Mouse (Mus musculus) thymus, postnatal 25 days (tissue): ENCODE results near the gene Pola2.
A peak's percentile ranks its signal among the peaks of the same experiment; 100 is the strongest.

Experiments used
- DNase-seq: peaks from one replicate; pipeline ENCODE4 v3.0.0; 2022

Pola2 gene

GRCm38 (mm10) chr19:5963883-5964562, at the start of gene Pola2:
Pola2 (minus strand) TSS chr19:5964202.
- DNase-seq: peak; percentile 93

- DNase-seq: no peak
Measured at GRCm38 (mm10) chr19:6013691-6014090, 49.7 kb upstream of the Pola2 start.

DNA sequence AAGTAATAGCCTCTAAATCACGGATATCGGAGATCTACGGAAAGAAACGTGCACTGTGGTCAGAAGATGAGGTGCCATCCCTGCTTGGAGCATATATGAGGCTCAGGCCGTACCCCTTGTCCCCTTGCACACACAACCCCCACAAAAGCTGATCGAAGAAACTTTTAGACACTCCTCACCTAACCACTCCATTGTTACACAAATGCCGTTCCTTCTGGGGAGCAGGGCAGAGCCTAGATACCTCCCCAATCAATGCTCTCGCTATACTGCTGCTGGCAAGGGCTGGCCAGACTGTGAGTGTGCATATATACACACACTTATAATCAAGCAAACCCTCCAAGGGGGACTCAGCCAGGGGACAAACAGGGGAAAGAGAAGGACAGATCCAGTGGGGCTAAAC, 45.1 kb upstream of the Pola2 start:
- DNase-seq: no peak

- no peak for DNase-seq
Measured at GRCm38 (mm10) chr19:6007013-6007412, 43.0 kb upstream of the Pola2 start.

- DNase-seq: no peak
Measured at GRCm38 (mm10) chr19:6005541-6005940, 41.5 kb upstream of the Pola2 start.

DNA sequence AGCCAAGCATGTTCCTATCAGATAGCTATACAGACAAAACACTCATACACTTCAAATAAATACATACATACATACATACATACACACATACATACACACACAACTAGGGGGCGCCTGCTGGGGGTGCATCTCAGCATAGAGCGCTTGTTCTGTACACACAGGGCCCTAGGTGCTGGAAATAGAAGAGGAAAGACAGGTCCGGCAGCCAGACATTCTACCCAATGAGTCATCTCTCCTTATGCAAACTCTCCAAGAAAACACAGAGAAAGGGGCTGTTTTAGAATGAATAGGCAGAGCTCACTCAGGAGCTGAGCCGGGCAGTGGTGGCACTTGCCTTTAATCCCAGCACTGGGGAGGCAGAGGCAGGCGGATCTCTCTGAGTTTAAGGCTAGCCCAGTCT, 36.0 kb upstream of the Pola2 start:
- DNase-seq: no peak

GRCm38 (mm10) chr19:5998180-5998579, 34.2 kb upstream of the Pola2 start:
- no peak for DNase-seq

GRCm38 (mm10) chr19:5994711-5995110, 30.7 kb upstream of the Pola2 start:
- DNase-seq: no peak

- DNase-seq: no peak
Measured at GRCm38 (mm10) chr19:5992012-5992411, 28.0 kb upstream of the Pola2 start.

GRCm38 (mm10) chr19:5991467-5991866, 27.5 kb upstream of the Pola2 start:
- no peak for DNase-seq

DNA sequence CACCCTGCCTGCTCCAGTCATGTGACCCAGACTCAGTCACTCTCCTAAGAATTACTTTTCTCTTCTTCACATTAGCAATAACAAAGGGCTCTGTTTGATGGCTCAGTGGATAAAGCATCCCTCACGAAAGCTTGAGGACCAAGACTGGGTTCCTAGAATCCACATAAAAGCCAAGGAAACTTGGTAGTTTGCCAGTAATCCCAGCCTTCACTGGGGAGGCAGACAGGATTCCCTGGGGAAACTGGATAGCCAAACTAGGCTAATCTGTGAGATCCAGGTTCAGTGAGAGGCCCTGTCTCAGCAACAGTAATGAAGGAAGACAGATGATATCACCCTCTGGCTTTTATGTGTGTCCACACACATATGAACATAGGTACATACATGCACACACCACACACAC, 26.9 kb upstream of the Pola2 start:
- no peak for DNase-seq

DNA sequence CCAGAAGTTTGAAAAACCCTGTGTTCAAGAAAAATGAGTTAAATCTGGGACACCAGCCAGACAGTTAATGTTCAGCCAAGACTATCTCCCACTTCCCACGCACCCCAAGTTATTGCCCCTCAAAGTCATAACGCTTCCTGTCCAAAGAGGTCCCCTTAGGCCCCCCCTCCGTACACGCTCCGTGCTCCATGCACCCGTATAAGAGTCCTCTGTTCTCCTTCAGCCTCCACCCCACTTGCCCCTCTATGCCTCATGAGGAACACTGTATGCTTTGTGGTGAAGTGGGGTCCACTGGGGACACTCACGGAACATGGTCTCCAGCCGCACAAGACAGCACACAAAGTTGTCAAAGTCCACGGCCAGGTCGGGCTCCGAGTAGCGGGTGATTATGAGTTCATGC, 26.0 kb upstream of the Pola2 start:
- DNase-seq: no peak

- no peak for DNase-seq
Measured at GRCm38 (mm10) chr19:5989585-5989984, 25.6 kb upstream of the Pola2 start.

- peak; percentile 89 for DNase-seq
Measured at GRCm38 (mm10) chr19:5988815-5989452, 24.9 kb upstream of the Pola2 start.

GRCm38 (mm10) chr19:5988027-5988814, 24.2 kb upstream of the Pola2 start:
- no peak for DNase-seq

DNA sequence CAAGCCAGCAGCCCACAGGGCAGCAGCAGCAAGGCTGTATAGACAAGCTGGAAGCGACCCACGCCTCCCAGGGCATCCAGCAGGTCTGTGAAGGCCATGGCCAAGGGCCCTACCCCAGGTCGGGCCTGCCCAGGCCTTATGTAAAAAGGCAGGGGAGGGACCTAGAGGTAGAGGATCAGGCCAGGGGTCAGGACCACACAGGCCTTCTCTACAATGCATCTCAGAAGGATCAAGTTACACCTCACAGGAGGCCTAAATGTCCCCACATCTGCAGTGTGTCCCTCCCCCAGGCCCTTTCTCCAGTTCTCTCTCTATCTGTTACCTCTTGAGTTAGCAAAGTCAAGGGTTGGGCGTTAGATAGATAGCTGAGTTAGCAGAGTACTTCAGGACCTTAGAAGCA, 22.0 kb upstream of the Pola2 start, which contains the start of gene Slc22a20:
Gene Slc22a20 (minus strand): TSS at position 101 of the 400 bp plus-strand sequence.
- no peak for DNase-seq

- DNase-seq: no peak
Measured at GRCm38 (mm10) chr19:5980477-5980876, 16.5 kb upstream of the Pola2 start.

- DNase-seq: no peak
Measured at GRCm38 (mm10) chr19:5977717-5978116, 13.7 kb upstream of the Pola2 start.

- DNase-seq: no peak
Measured at GRCm38 (mm10) chr19:5975676-5976075, 11.7 kb upstream of the Pola2 start.

- DNase-seq: no peak
Measured at GRCm38 (mm10) chr19:5975112-5975511, 11.1 kb upstream of the Pola2 start.

GRCm38 (mm10) chr19:5967664-5968063, 3.7 kb upstream of the Pola2 start:
- no peak for DNase-seq

- no peak for DNase-seq
Measured at GRCm38 (mm10) chr19:5966786-5967185, 2.8 kb upstream of the Pola2 start.

GRCm38 (mm10) chr19:5965910-5966309, 1.9 kb upstream of the Pola2 start:
- DNase-seq: no peak

DNA sequence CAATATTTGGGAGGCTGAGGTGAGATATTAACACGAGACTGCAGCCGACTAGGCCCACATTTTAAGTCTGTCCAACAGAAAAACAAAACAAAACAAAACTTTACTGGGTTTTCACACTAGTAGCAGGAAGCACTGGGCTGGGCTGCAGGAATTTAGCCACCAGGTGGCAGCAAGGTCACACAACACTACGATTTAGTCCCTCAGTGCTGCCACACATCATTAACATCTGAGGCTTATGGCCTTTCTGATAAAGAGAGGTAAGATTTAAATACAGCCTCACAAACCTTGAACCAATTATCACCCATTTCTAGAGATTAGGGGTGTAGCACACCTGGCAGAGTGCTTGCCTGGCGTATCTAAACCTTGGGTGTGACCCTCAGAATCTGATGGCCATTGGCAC, 1.3 kb upstream of the Pola2 start:
- peak; percentile 79 for DNase-seq
